Mouse (Mus musculus) adrenal gland, adult 2 months (tissue): ENCODE measurements around the gene Ctnna2. TPM values are rescaled to one million over a fixed set of nuclear protein-coding genes. Genes with fewer than 3 reads are reported as not detected.
A peak's percentile ranks its signal among the peaks of the same experiment; 100 is the strongest.

Experiments
- DNase-seq: peaks from one replicate; pipeline ENCODE4 v3.0.0; 2021
- polyA plus RNA-seq: library from polyadenylated mRNA; depleted of rRNA; stranded (reverse); fragments of >200 nt; gene quantifications from 2 replicates; pipeline ENCODE4 v1.2.3, GENCODE M21; 2012
- total RNA-seq, 2 experiments: library from RNA; stranded (reverse); gene quantifications; 2 replicates each; pipeline ENCODE4 v1.2.3; 2021

The Ctnna2 gene
- total and polyA plus RNA-seq, 3 experiments: 0.11 to 2.7 (median 2.1) TPM

DNA sequence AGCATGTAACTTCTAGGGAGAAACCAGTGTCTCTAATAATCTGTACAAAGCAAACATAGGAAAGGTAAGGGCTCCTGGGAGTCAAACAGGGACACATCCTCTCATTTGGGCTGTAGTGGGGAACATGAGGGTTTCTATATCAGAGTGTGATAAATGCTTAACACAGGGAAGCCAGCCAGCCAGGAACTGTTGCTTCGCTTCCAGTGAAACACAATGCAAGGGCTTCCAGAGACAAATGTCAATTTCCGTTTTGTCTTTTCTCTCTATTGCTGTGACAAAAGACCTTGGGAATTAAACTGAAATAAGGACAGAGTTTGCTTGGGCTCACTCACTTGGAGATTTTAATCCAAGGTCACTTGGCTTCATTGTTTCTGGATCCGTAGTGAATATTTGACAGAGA, 162.4 kb downstream of the Ctnna2 start:
- peak; percentile 1 for DNase-seq

DNA sequence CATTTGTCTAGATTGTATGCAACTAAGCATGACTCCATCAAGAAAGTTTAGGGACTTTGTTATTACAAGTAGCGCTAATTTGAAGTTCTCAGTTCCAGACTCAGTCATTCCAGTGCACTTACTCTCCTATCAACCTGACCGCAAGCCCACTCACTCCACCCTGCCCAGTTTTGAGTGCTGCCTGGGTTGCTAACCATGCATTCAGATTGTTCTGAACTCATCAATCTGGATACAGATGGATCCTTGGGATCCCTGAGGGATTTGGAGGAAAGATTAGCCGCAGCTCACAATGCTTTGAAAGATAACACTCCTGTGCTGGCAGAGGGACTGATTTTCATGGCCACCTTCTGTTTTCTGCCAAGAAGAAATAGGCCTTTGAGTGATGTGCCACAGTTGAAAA, 168.5 kb downstream of the Ctnna2 start:
- DNase-seq: no peak

DNA sequence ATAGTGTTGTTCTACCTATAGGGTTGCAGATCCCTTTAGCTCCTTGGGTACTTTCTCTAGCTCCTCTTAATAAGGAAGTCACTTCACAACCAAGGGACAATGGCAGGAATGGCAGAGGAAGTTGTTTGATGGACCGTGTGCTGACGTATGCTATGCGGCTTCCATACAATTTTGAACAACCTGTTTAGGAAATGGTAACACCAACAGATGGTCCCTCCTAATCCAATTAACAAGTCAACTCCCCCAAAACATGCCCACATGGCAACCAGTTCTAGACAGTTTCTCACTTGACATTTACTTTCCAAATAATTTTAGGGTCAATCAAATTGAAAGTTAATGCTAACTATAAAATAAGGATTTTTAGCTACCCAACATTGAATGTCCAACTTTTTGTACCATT, 176.9 kb downstream of the Ctnna2 start:
- DNase-seq: no peak

DNA sequence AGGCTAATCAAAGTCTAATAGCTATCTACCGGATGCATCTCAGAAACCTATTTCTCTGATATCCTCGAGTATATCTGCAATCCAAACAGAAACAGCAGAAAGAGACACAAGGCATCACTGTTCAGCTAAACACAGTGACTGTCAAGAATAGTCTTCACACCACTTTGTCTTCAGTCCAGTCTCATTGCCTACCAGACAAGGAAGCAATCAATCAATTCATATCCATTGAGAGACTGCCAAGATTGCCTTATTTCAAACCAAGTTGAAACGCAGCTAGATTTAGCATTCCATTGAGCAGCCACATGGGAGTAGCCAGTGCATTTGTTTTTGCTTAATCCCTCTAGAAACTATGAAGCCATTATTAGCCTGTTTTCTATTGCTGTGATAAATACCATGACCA, 196.2 kb downstream of the Ctnna2 start:
- DNase-seq: no peak

DNA sequence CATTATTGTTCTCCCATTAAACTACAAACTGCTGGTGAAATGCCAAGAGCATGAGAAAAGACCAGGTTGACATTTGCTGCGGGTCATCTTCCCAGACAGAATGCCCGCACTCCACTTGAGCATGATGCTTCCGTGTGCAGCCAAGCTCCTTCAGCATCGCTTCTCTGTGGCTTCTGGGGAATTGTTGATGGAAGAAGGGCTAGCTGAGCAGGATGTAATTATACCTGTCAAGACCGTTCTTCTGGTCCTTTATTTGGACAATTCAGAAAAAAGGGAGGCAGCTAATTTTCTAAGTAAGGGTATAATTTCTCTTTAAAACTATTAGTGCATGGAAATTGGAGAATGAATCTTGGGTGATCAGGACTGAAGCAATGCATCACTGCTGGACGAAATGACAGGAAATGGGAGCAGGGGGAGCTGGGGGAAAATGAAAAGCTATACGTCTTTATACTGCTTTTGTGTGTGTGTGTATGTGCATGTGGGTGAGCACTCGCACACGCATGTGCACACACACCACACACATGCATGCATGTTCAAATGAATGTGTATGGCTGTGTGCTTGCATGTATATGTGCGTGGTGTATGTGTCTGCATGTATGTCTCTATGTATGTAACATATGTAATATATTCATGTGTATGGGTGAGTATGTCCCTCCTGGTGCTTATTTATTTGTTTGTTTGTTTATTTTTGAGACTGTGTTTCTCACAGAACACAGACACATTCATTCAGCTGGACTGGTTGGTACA, 211.0 kb downstream of the Ctnna2 start:
- DNase-seq: no peak

DNA sequence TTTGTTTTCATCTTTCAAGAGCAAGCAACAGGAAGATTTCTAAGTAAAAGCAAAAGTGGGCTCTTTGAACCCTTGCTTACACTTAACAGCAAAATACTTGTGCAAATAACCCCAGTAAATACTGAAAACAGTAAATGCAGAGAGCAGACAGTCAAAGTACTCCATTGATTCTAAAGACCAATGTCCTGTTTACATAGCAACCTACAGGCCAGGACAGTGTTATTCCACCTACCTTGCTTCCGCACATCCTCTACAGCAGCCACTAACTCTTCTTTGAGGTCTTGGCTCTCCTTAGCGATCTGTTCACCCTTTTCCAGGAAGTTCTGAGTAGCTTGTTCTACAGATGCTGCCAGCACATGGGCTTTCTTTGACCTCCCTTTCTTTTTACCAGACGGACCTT, 221.3 kb downstream of the Ctnna2 start:
- no peak for DNase-seq

DNA sequence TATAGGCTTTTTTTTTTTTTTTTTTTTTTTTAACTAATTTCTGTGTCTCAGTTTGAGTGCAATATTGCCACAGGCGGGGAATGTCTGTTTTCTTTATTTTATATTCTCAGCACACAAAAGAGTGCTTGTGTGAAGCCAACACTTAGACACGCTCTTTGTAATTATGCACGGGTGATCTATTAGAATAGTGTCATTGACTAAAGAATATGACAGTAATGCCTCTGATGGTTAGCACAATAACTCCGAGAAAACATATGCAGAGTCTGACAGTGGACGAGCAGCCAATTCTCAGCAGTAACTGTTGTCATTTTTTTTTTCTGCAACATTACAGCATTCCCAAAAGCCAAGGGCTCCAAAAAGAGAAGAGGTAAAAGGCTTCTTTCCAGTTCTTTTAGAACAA, 234.1 kb downstream of the Ctnna2 start:
- DNase-seq: no peak

DNA sequence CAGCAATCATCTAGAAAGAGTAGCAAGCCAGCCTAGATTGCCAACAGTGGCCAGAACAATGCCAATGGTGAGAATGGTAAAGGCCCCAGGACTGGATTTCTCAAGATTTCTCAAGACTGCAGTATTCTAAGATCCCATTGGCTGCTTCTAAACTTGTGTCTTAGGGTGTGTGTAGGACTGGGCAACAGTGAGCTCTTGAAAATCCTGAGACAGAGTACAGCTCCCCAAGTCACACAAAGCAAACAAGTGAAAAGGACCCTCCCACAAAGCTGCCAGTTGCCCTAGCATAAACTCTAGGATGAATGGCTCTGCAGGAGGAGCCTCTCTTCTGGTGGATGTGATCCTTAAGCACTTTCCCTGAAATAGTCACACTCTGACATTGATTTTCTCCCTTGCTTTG, 235.8 kb downstream of the Ctnna2 start:
- DNase-seq: no peak

DNA sequence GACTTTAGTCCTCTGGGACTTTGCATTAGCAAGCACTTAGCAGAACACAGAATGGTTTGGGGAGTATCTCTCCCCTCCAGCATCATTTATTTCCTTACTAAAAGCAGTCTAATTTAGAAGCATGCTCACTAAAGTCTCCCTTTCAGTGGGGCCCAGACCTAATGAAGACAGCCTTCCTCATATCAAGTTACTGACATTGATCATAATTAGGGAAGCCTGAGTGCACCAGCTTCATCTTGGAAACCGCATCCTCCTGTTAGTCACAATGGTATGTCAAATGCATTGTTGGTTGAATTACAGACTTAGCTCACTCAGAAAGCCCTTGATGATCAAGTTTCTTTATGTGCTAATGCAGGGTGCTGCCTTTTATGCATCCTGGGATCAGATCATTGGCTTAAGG, 236.5 kb downstream of the Ctnna2 start:
- DNase-seq: no peak

DNA sequence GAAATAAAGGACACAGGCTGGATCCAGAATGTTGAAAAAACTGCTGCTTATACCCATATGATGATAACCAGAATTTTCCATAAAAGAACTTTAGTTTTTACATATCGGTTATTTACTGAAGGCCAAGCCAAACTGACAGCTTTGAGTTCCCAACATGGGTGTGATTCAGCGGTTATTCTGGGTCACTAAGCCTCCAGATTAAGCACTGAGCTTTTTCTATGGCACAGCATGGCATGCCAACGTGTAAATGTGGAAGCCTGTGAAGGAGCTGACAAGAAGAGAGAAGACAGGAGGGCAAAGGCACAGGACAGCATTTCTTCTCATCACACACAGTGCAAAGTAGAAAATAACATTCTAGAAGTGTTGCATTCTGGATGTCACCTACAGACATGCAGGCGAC, 240.9 kb downstream of the Ctnna2 start:
- no peak for DNase-seq

DNA sequence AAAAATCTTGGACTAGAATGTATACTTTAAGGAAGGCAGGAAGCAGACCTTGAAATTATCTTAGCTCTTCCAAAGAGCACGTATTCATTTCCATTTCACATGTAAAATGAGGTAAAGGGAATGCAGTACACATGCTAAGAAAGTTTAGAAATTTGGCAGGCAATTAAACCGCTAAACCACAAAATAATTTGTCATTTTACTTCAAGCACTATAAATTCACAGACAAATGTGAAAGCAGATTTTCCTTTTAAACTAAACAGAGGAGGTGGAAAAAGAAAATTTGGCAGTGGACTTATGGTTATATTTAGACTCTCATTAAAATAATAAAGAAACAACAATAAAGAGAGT, 254.6 kb downstream of the Ctnna2 start:
- DNase-seq: no peak

DNA sequence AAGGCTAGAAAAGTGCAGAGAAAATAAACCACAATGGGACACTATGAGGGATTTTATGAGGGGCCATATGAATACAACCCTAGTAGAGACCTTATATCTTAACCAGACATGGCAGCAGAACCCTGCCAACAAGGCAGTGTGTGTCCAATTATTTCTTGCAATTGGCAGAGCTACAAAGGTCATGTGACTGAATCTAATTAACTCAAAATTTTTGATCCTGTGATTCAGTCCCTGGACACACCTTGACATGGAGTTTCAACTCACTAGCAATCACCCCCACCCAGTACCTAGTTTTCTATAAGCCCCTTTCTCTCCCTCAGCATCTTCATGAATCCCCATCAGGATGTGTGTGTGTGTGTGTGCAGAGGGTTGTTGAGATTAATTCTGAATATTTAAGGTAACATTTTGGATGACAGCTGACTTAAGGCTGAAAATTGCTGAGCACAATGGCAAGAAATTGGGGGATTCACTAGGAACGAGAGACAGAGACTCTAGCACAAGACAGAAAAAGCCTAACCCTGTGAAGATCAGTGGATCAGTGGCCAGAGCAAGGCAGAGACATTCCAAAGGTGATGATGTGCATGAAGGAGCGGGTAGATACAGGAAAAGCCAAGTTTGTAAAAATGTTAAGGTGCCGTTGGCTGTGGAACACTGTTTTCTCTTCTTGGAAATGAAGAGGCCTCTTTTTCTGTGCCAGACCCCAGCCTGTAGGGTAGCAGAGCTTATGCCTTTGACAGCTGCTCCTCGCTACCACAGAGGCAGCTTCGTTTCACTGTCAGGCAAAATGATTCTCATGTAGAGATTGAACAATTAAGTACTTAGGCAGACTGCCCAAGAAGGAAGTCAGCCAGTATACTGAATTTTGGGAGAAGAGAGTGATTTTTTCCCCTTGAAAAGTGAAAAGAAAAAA, 255.2 kb downstream of the Ctnna2 start:
- no peak for DNase-seq

DNA sequence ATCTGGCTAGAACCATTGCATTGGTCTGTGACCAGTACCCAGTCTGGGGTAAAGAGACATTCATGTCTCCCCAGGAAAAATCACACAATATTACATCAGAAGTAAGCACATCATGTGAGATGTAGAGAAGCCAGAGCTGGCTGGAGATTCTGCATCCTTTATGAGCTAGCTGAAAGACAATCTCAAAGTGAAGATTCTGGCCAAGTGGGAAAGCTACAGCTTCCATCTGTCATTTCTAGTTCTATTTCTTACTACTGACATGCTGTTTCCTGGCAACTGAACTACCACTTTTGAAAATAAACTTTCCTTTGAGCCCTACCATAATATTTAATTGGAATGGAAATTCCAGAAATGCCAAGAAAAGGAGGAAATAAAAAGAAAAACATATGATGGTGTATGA, 285.4 kb downstream of the Ctnna2 start:
- no peak for DNase-seq

DNA sequence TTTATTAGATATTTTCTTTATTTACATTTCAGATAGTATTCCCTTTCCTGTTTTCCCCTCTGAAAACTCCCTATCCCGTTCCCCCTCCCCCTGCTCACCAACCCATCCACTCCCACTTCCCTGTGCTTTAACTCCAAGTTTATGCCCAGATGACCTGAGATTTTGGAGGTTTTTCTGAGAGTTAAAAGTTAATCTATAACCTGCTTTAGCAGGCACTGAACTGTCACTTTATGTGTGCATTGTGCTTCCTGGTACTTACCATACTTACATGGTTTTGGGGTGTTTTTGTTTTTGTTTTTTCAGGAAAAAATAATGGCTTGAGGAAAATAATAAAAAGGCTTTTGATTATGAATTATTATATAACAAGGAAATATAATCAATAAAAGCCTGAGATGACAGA, 292.3 kb downstream of the Ctnna2 start:
- no peak for DNase-seq

DNA sequence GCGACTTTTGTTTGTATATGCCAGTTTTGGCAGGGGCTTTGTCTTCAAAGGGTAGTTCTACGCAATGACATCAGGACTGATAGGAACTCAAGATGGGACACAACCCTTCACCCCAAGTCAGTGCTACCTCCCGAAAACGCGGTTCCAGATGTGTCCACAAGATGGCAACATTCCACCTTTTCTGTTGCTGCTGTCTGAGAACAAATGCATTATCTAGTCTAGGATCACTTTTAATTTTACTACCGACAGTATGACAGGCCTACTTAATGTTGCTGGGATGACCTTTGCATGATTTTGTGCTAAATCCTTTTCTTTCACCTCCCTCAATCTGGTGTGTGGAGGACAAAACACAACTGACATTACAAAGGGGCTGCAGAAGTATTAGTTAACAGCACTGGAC, 329.4 kb downstream of the Ctnna2 start:
- peak; percentile 42 for DNase-seq

DNA sequence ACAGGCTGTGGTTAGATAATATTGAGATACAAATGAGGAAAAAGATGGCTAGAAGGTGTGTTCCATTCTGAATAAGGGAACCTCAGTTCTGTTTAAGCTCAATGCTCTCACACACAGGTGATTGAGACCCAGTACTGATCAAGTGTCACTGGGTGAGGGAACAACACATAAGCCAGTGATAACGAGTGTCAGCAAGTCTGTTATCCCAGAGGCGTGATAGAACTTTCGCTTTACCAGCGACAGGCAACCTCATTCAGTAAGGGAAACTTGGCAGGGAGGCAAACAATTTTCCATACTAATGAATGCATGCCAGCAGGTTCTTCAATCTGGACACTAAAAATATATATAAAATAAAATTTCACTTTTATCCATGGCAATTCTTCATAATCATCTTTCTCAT, 334.9 kb downstream of the Ctnna2 start:
- DNase-seq: no peak

DNA sequence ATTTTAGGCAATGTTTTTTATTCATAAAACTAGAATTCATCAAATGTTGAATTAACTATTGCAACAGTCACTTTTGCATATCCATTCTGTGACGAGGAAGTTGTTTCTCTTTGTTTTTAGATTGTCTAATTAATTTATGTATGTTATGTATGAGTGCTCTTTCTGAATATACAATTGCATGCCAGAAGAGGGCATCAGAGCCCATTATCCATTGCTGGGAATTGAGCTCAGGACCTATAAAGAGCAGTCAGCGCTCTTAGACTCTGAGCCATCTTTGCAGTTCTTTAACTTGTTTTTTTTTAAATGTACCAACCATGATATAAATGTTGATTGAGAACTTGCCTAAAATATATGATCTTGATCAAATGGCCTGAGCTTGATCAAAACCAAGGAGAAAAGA, 340.7 kb downstream of the Ctnna2 start:
- DNase-seq: no peak

DNA sequence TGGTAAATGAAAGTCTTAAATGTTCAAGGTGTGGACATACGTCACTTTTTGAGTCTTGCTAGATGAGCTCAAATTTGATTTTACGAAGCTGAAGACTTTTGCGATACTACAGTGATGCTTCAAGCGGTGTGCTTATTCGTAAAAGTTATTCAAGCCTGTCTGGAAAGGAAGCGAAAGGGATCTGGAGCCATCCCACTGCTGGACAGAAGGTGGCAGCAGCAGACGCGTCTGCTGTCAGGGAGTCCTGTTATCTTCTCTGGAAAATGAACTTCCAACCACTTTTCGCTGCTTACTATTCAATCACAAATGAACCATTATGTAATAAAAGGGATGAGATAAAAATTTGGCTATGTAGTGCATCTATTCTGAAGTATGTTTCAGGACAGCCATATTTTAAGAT, 345.5 kb downstream of the Ctnna2 start:
- peak; percentile 38 for DNase-seq

DNA sequence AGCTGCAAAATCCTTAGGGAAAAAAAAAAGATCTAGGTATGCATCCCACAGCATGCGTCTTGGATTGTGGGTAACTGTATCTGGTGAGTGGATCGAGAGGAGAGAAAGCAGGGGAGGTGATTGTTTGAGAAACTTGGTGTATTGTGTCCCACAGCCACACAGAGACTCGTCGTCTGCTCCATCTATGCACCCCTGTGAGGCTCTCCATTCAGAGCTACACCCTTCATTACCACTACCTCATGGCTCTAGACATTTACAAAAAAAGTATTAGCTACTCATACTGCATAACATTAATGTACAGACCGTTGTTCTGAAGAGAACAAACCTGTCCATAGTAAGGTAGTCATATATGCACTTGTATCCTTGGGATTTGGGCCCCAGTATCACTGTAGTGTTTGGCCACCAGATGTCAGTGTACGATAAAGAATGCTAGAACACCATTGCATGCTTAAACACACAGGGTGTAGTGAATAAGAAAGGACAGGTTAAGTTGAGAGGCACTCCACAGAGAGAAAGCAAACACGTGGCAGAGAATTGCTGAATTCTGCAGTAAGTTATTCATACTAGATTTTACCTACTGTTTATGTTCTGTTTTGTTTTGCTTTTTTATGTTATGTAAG, 350.8 kb downstream of the Ctnna2 start:
- no peak for DNase-seq

DNA sequence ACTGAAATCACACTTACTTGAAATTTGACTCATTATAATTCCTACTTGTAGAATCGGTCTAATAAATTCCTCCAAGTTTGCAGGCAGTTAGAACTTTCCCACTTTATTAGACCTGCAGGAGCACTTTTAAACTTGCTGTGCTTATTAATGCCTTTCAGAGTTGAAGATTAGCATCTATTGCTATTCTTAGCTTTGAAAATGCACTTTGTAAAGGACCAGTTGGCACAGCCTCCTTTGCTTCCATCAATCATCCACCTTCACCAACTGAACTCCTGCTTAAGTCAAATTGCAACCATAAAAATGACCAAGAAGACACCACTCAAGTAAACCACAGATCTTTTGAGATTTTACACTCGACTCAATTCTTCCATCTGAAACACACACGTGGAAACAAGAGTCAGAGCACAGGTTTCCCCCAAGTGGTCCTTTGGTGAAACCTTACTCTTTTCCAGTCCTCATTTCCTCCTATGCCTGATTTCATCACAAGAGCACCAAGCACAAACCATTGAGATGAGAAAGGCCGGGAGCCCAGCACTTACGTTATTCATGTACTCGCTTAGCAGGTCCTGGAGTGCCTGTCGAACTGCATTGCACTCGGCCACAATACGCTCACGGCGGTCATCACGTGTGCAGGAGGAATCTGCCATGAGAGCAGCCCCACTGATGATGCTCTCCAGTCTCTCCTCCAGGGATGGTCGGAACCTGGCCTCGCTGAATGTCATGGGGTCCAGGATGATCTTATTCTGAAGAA, 374.7 kb downstream of the Ctnna2 start:
- DNase-seq: no peak

DNA sequence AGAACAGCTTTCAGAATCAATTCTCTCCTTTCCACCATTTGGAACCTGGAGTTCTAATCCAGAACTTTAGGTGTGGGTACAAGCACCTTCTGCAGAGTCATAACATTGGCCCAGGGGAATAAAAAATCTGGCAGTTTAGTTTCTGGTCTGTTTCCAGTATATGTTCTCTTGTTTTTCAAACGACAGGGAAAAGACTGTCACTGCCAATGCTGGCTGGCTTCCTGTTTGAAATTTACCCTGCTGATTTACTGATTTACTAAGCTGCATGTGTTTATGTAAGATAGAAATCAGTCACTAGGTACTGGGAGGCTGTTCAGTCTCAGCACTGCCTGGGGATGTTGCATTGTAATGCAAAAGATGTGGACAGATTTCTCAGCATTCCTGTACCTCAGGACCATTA, 375.6 kb downstream of the Ctnna2 start:
- no peak for DNase-seq

DNA sequence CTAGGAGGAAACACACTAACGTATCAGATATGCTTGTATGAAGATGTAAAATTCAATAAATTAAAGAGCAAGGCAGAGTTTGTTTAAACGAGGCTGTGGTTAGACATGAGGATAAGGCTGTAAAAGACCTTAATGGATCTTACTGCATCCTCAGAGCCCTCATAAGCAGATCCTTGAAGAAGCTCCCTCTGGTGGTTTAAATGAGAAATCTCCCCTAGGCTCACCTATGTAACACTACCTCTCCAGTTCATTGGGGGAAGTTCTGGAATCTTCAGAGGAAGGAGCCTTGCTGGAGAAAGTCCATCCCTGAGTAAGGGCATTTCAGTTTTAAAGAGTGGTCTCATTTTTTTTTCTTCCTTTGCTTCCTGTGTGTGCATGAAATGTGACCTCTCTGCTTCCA, 380.3 kb downstream of the Ctnna2 start:
- no peak for DNase-seq

DNA sequence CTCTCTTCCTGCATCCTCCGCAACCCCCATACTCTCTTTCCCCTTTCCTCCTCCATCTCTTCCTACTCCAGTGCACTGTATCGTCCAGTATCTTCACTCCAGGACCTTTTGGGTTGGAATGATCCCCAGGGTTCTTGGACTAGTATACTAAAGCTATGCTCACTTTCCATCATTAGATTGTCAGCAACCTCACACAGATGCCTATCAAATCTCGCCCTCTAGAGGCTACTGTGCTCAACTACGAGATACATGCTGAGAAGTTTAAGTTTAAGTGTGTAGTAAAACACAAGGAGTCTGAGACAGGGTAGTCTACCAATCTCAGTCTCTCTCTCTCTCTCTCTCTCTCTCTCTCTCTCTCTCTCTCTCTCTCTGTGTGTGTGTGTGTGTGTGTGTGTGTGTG, 396.9 kb downstream of the Ctnna2 start:
- DNase-seq: no peak
